Mouse (Mus musculus): ENCODE measurements around the gene Otogl. TPM values are rescaled to one million over a fixed set of nuclear protein-coding genes. Genes with fewer than 3 reads are reported as not detected.

The Otogl gene
- polyA plus RNA-seq, 1 experiment = not detected

DNA sequence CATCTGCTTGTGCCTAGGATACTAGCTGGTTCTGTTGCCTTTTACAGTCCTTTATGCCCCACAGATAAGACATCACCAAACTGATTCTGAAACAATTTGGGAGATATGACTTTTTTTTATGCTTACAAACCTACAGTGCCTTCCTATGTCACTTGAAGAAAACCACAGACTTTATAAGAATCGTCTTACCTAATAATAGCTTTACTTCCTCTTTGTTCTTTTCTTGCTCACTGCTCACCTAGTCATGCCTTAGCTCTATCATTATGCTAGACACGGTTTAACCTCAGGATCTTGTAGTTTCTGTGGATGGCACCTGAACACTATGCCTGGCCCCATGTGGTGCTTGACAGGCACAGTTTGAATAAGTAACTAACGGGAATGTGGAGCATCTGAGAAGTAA is 119.4 kb downstream of the Otogl start:
- TF ChIP-seq GATA1 (IDR thresholded peaks at IDR 0.05; ENCODE audit: low read length) = no peak

GRCm38 (mm10) chr10:107779548-107779947 is 132.4 kb downstream of the Otogl start:
- no peak for TF ChIP-seq GATA1 (IDR thresholded peaks at IDR 0.05; ENCODE audit: low read length)

GRCm38 (mm10) chr10:107759624-107760023 is 152.3 kb downstream of the Otogl start:
- TF ChIP-seq GATA1 (IDR thresholded peaks at IDR 0.05; ENCODE audit: low read length) = no peak

DNA sequence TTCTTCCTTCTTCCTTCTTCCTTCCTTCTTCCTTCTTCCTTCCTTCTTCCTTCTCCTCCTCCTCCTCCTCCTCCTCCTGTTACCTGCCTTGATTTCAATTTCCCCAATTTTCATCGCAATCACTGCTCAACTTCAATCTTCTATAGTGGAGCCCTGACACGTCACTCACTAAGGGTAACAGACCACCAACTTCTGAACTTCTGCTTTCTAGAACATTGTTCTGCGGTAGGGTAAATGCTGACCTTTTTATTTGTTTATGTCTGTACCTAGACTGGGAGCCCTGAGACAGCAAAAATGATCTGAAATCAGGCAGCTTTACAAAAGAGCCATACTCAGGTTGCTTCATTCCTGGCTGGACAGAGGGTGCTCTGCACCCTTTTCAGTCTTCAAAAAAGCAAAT is 158.5 kb downstream of the Otogl start:
- TF ChIP-seq GATA1 (IDR thresholded peaks at IDR 0.05; ENCODE audit: low read length) = no peak

GRCm38 (mm10) chr10:107752351-107753143 is 159.4 kb downstream of the Otogl start:
- TF ChIP-seq GATA1 (IDR thresholded peaks at IDR 0.05; ENCODE audit: low read length) = no peak

- no peak for TF ChIP-seq GATA1 (IDR thresholded peaks at IDR 0.05; ENCODE audit: low read length)
Measured at GRCm38 (mm10) chr10:107751944-107752343, 160.0 kb downstream of the Otogl start.

DNA sequence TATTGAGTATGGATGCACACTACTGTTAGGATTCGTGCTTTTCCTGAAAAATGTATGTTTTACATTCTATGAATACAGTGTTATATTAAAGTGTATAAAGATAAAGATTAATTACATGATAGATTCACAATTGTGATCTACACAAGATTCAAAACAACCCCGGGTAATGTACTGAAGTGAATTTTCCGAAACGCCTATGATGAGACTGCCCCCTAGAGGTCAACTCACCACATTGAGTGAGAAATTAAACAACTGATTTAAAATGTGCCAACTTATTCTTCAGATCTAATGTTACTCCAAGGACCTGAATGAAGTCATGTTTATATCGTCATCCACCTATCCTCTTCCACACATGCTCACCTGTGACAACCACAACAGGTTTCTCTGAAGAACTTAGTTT is 164.4 kb downstream of the Otogl start:
- TF ChIP-seq GATA1 (IDR thresholded peaks at IDR 0.05; ENCODE audit: low read length) = no peak

- no peak for TF ChIP-seq GATA1 (IDR thresholded peaks at IDR 0.05; ENCODE audit: low read length)
Measured at GRCm38 (mm10) chr10:107746717-107747116, 165.2 kb downstream of the Otogl start.

DNA sequence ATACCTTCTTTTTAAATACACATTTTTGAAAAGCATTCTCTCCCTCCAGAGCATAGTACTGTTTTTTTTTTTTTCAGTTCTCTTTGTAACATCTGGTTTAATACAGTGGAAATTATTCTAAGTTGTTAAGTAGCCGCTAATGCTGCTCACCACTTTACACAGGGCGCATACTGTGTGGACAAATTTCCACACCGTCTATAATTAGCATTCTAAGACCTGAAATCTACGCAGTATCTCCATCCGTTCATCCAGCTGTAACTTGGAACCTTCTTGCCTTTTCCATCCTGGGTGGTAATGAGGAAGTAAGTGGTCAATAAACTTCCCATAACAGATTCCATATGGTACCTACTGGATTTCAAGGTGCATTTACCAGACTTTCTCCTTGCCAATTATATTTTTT is 172.1 kb downstream of the Otogl start:
- TF ChIP-seq GATA1 (IDR thresholded peaks at IDR 0.05; ENCODE audit: low read length) = no peak

DNA sequence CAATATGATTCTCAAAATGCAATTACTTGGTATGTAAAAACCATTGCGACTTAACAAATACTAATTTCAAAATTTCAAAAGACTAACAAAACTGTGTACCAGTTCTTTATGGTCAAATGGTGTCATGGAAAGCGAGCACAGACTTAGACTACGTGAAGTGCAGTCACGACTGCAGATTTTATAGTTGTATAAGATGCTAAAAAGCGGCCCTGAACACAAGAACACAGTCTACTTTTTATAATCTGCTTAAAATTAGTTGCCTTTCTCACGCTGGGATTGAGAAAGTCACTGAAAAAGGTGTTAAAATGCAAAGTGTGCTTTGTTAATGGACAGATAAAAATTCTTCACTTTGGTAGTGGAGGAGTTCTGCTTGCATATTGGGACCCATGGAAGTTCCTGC is 174.2 kb downstream of the Otogl start:
- no peak for TF ChIP-seq GATA1 (IDR thresholded peaks at IDR 0.05; ENCODE audit: low read length)

GRCm38 (mm10) chr10:107735448-107735847 is 176.5 kb downstream of the Otogl start:
- no peak for TF ChIP-seq GATA1 (IDR thresholded peaks at IDR 0.05; ENCODE audit: low read length)

DNA sequence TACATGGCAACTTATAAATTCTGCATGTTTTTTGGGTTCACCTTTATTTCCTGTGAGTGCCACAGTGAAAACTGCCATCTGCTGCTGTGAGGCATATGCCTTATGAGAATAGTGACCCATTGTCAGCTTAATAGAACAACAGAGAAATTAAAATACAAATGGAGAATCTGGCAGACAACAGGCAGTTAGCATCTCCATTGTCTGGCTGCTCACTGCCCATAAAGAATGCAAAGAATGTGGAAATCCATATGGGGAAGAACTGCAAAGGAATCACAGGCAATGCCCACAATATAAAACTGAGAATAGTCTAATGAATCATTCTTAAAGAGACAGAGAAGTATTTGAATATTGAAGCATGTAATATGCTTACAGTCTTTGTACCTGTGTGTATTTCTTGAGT is 177.6 kb downstream of the Otogl start:
- no peak for TF ChIP-seq GATA1 (IDR thresholded peaks at IDR 0.05; ENCODE audit: low read length)

- TF ChIP-seq GATA1 (IDR thresholded peaks at IDR 0.05; ENCODE audit: low read length) = no peak
Measured at GRCm38 (mm10) chr10:107725631-107726030, 186.3 kb downstream of the Otogl start.

DNA sequence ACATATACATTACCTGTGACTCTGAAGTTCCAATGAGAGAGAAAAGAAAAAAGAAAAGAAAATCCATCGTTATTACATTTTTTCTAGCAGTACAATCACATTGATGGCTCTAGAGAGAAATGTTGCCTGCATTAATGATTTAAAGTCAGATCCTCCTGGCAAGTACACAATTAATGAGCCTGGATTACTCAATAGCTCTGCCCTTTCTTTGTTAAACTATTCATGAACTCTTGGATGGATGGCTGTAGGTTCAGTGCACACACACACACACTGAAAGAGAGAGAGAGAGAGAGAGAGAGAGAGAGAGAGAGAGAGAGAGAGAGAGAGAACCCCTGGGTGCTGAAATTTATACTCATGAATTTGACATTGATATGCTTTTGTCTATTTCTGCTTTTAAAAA is 192.1 kb downstream of the Otogl start, which contains the start of gene Ptprq:
Gene Ptprq, minus strand, starts transcription at position 246 of the 400 bp plus-strand sequence.
- no peak for TF ChIP-seq GATA1 (IDR thresholded peaks at IDR 0.05; ENCODE audit: low read length)

Other genes starting within 250 kb of the Otogl start
- gene Ptprq, start 192.1 kb downstream of the Otogl start, polyA plus RNA-seq (2012) = not detected in 2 replicates

Data from G1E-ER4 (cell line).